Mouse (Mus musculus) cerebellum, postnatal 25 days (tissue): Measurements from ENCODE around the gene Nprl2.
A peak's percentile ranks its signal among the peaks of the same experiment; 100 is the strongest.
"Not testable (repeated sequence)": the region's sequence is repeated elsewhere in the genome, so short reads cannot be mapped to it uniquely, and the experiment has no call there.

ENCODE experiments used
- DNase-seq, 2 experiments: peaks; one replicate each; pipeline ENCODE4 v3.0.0; 2021; ENCODE audit warnings: mixed read lengths in 2 of 2

Nprl2 gene

GRCm38 (mm10) chr9:107553541-107554318, 11.7 kb downstream of the Nprl2 start:
- peak in 1 of 2 experiments; percentile 72 for DNase-seq

- DNase-seq: peak; percentile 94 to 98
These were observed 12.3 kb downstream of the Nprl2 start for GRCm38 (mm10) chr9:107554319-107554825.

GRCm38 (mm10) chr9:107555031-107555457, 13.0 kb downstream of the Nprl2 start:
- no peak for DNase-seq

GRCm38 (mm10) chr9:107555701-107556100, 13.7 kb downstream of the Nprl2 start:
- no peak for DNase-seq

- DNase-seq: no peak
These were observed 14.3 kb downstream of the Nprl2 start for GRCm38 (mm10) chr9:107556346-107556745.

GRCm38 (mm10) chr9:107563029-107563581, 21.1 kb downstream of the Nprl2 start, which contains the start of gene Tusc2:
Tusc2 (plus strand) TSS chr9:107563255.
- peak; percentile 94 to 95 for DNase-seq

- not testable (repeated sequence) for DNase-seq
These were observed 23.5 kb downstream of the Nprl2 start for GRCm38 (mm10) chr9:107565556-107565955.

- peak; percentile 83 to 91 for DNase-seq
These were observed 24.1 kb downstream of the Nprl2 start for GRCm38 (mm10) chr9:107566041-107566709.

GRCm38 (mm10) chr9:107566855-107567254, 24.8 kb downstream of the Nprl2 start:
- no peak for DNase-seq

- no peak for DNase-seq
These were observed 25.8 kb downstream of the Nprl2 start, which contains the start of gene Hyal2 for GRCm38 (mm10) chr9:107567702-107568319. Hyal2 (plus strand) TSS chr9:107567945.

GRCm38 (mm10) chr9:107568331-107569261, 26.6 kb downstream of the Nprl2 start:
- peak; percentile 82 to 84 for DNase-seq

- DNase-seq: no peak
These were observed 27.2 kb downstream of the Nprl2 start for GRCm38 (mm10) chr9:107569270-107569669.

- no peak for DNase-seq
These were observed 28.0 kb downstream of the Nprl2 start for GRCm38 (mm10) chr9:107570016-107570415.

GRCm38 (mm10) chr9:107570845-107571244, 28.8 kb downstream of the Nprl2 start:
- DNase-seq: no peak

- DNase-seq: no peak
These were observed 29.7 kb downstream of the Nprl2 start for GRCm38 (mm10) chr9:107571534-107572326.

- DNase-seq: no peak
These were observed 30.3 kb downstream of the Nprl2 start for GRCm38 (mm10) chr9:107572327-107572662.

- DNase-seq: not testable (repeated sequence)
These were observed 31.7 kb downstream of the Nprl2 start for GRCm38 (mm10) chr9:107573774-107574173.

GRCm38 (mm10) chr9:107575579-107576356, 33.7 kb downstream of the Nprl2 start:
- DNase-seq: peak in 1 of 2 experiments; percentile 68

GRCm38 (mm10) chr9:107576357-107577107, 34.5 kb downstream of the Nprl2 start, which contains the start of gene Hyal1:
Hyal1 (plus strand) TSS chr9:107576927.
- peak; percentile 44 to 75 for DNase-seq
